Mouse (Mus musculus) midbrain, embryonic 12.5 days (tissue): ENCODE measurements around the gene Oxld1. TPM values are rescaled to one million over a fixed set of nuclear protein-coding genes. Genes with fewer than 3 reads are reported as not detected.

ENCODE experiments used
- ATAC-seq: fragments of 200-750 bp; cut with Nextera tagmentation; 2 replicates; pipeline ENCODE4 v1.8.0; 2017; ENCODE audit warnings: low read depth, moderate TSS enrichment, moderate library complexity; ENCODE audit not compliant: low FRiP score
- H3K27ac ChIP-seq: fragments of 300-500 bp; sonication (generic); replicated peaks from 2 replicates; pipeline ENCODE4 v1.5.1; 2016; ENCODE audit warnings: mild to moderate bottlenecking
- H3K27me3 ChIP-seq: fragments of 300-500 bp; sonication (generic); 2 replicates; pipeline ENCODE4 v1.6.1; 2016; ENCODE audit warnings: mild to moderate bottlenecking
- H3K36me3 ChIP-seq: fragments of 300-500 bp; sonication (generic); 2 replicates; pipeline ENCODE4 v1.6.1; 2016
- H3K4me1 ChIP-seq: fragments of 300-500 bp; sonication (generic); 2 replicates; pipeline ENCODE4 v1.6.1; 2016
- H3K4me2 ChIP-seq: fragments of 300-500 bp; sonication (generic); replicated peaks from 2 replicates; pipeline ENCODE4 v1.6.1; 2016; ENCODE audit warnings: mild to moderate bottlenecking, moderate library complexity
- H3K4me3 ChIP-seq: fragments of 300-500 bp; sonication (generic); 2 replicates; pipeline ENCODE4 v1.5.1; 2016; ENCODE audit warnings: mild to moderate bottlenecking
- H3K9ac ChIP-seq: fragments of 300-500 bp; sonication (generic); replicated peaks from 2 replicates; pipeline ENCODE4 v1.6.1; 2016; ENCODE audit warnings: mild to moderate bottlenecking, moderate library complexity
- H3K9me3 ChIP-seq: fragments of 300-500 bp; sonication (generic); 2 replicates; pipeline ENCODE4 v1.6.1; 2016; ENCODE audit warnings: mild to moderate bottlenecking
- WGBS: fragments of 180-500 bp; shearing (Covaris S2); methylation state at CpG from one replicate; pipeline ENCODE4 v1.1.7; 2016; 5-methylcytosine and 5-hydroxymethylcytosine counted together
- polyA plus RNA-seq: library from polyadenylated mRNA; unstranded; fragments of >200 nt; fragmentation: Nextera tagmentation; extraction: Ambion mirVana; gene quantifications from 2 replicates; pipeline ENCODE4 v1.2.1, GENCODE M21; 2016

Oxld1 gene
- 11.7 and 11.9 TPM in 2 replicates for polyA plus RNA-seq

DNA sequence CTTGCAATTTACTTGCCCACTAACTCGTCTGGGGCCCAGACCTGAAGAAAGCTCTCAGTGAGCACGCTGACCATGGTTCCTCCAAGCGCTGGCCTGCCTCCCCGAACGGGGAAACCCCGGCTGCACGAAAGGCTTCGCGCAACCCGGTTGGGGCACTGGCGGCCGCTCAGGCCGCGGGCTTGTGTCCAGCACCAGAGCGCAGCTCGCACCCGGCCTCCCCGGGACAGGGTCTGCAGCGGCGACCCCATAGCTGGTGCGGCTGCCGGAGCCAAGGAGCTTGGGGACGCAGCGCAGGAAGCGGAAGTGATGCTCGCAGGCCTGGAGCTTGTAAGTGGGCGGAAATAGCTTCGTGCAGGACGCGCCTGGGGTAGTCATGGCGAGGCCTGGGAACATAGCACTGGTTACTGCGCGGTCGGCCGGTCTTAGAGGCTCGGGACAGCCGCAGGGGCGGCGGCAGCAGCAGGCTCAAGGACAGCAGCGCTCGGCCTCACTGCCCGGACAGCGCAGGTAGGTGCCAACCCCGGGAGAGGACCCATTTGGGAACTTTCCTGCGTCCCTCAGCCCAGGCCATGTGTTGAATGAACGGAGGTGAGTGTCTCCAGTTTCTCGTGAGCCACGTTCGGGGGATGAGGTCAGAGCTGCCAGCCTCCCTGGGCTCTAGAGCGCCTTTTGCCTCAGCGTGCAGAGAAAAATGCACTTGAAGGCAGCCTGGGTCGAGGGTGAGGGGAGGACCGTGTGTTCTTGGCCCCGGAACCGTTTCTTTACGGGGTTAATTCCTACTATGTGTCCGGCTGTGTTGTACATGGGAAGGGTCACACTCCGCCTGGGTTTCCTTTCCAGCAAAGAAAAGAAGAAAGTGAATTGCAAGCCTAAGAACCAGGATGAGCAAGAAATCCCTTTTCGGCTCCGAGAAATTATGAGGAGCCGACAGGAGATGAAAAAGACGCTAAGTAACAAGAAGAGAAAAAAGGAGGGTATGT is at the start of gene Oxld1, which contains the start of gene Ccdc137:
Gene Oxld1, minus strand, starts transcription at position 297 of the 980 bp plus-strand sequence.
Gene Ccdc137, plus strand, starts transcription at position 344 of the 980 bp plus-strand sequence.
- peak within 1 kb of the TSS; percentile 93 for H3K9ac ChIP-seq
- no peaks in the 10 kb centered on the region for H3K27me3 ChIP-seq
- H3K36me3 ChIP-seq, result peaks cover 31% of the 10 kb centered on the region
- peak within 1 kb of the TSS; percentile 75 for H3K4me3 ChIP-seq
- peak; percentile 86 for ATAC-seq
- H3K9me3 ChIP-seq, result no peaks in the 10 kb centered on the region
- 5% methylated on average over 62 of the region's 62 CpGs for WGBS
- H3K4me2 ChIP-seq, result peak within 1 kb of the TSS; percentile 98
- H3K4me1 ChIP-seq, result peaks cover 17% of the 10 kb centered on the region
- H3K27ac ChIP-seq, result peak within 1 kb of the TSS; percentile 55

GRCm38 (mm10) chr11:120506899-120507298 is 49.0 kb upstream of the Oxld1 start:
- no peak for ATAC-seq
- Histone ChIP-seq H3K4me2 (no peak overlapping the region), H3K27ac (no peak overlapping the region), H3K36me3 (no peaks in the 10 kb centered on the region), H3K9ac (no peak overlapping the region), H3K9me3 (no peaks in the 10 kb centered on the region), H3K27me3 (no peaks in the 10 kb centered on the region), H3K4me3 (no peak overlapping the region), H3K4me1 (peaks cover 13% of the 10 kb centered on the region)
- 64% methylated on average over 4 of the region's 4 CpGs for WGBS

- Histone ChIP-seq H3K4me2 (no peak overlapping the region), H3K27me3 (no peaks in the 10 kb centered on the region), H3K27ac (no peak overlapping the region), H3K4me1 (peaks cover 8% of the 10 kb centered on the region), H3K36me3 (no peaks in the 10 kb centered on the region), H3K9me3 (no peaks in the 10 kb centered on the region), H3K4me3 (no peak overlapping the region), H3K9ac (no peak overlapping the region)
- ATAC-seq, result no peak
- WGBS, result 90% methylated on average over 3 of the region's 3 CpGs
These were observed 47.8 kb upstream of the Oxld1 start for GRCm38 (mm10) chr11:120505661-120506060.

- no peaks in the 10 kb centered on the region for H3K9me3 ChIP-seq
- H3K9ac ChIP-seq, result no peak overlapping the region
- H3K36me3 ChIP-seq, result peaks cover 28% of the 10 kb centered on the region
- ATAC-seq, result no peak
- no peak overlapping the region for H3K27ac ChIP-seq
- 90% methylated on average over 4 of the region's 4 CpGs for WGBS
- no peak overlapping the region for H3K4me2 ChIP-seq
- H3K4me1 ChIP-seq, result no peaks in the 10 kb centered on the region
- no peaks in the 10 kb centered on the region for H3K27me3 ChIP-seq
- no peak overlapping the region for H3K4me3 ChIP-seq
These were observed 43.8 kb upstream of the Oxld1 start for GRCm38 (mm10) chr11:120501701-120502100.

GRCm38 (mm10) chr11:120501018-120501417 is 43.1 kb upstream of the Oxld1 start:
- Histone ChIP-seq H3K36me3 (peaks cover 35% of the 10 kb centered on the region), H3K4me3 (no peak overlapping the region), H3K27ac (no peak overlapping the region), H3K4me1 (no peaks in the 10 kb centered on the region), H3K27me3 (no peaks in the 10 kb centered on the region), H3K9me3 (no peaks in the 10 kb centered on the region), H3K4me2 (no peak overlapping the region), H3K9ac (no peak overlapping the region)
- ATAC-seq, result no peak
- WGBS, result 62% methylated on average over 6 of the region's 6 CpGs

DNA sequence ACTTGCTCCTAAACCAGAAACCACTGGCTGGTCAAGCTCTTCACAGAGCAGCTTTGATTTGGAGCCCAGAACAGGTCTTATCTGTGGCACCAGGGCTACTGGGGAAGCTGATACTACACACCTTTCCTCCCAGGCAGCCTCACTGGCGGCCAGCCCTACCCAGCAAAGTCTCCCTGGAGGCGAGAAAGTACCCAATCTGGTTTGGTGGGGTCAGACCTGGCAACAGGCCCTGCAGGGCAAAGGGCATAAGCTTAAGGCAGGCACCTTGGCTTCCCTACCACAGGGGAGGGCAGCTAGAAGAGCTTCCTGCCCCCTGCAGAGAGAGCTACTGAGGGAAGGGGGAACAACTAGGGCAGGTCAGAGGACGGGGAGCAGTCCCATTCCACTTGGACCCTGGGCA is 42.5 kb upstream of the Oxld1 start:
- ATAC-seq, result no peak
- no peaks in the 10 kb centered on the region for H3K4me1 ChIP-seq
- H3K27me3 ChIP-seq, result no peaks in the 10 kb centered on the region
- no peaks in the 10 kb centered on the region for H3K9me3 ChIP-seq
- H3K9ac ChIP-seq, result no peak overlapping the region
- H3K27ac ChIP-seq, result no peak overlapping the region
- H3K4me3 ChIP-seq, result no peak overlapping the region
- H3K36me3 ChIP-seq, result peaks cover 41% of the 10 kb centered on the region
- WGBS, result 23% methylated on average over 3 of the region's 3 CpGs
- no peak overlapping the region for H3K4me2 ChIP-seq

- no peak for ATAC-seq
- H3K4me1 ChIP-seq, result no peaks in the 10 kb centered on the region
- H3K27me3 ChIP-seq, result no peaks in the 10 kb centered on the region
- 81% methylated on average over 6 of the region's 6 CpGs for WGBS
- no peak overlapping the region for H3K4me3 ChIP-seq
- H3K4me2 ChIP-seq, result no peak overlapping the region
- H3K9ac ChIP-seq, result no peak overlapping the region
- peaks cover 46% of the 10 kb centered on the region for H3K36me3 ChIP-seq
- no peaks in the 10 kb centered on the region for H3K9me3 ChIP-seq
- no peak overlapping the region for H3K27ac ChIP-seq
These were observed 42.0 kb upstream of the Oxld1 start for GRCm38 (mm10) chr11:120499894-120500293.

- no peak overlapping the region for H3K9ac ChIP-seq
- H3K36me3 ChIP-seq, result peaks cover 53% of the 10 kb centered on the region
- no peaks in the 10 kb centered on the region for H3K27me3 ChIP-seq
- H3K4me3 ChIP-seq, result no peak overlapping the region
- H3K4me1 ChIP-seq, result 0 out of 2 replicates have a peak, but pooled peaks cover under 1% of the 10 kb centered on the region
- no peak overlapping the region for H3K4me2 ChIP-seq
- WGBS, result 90% methylated on average over 5 of the region's 5 CpGs
- ATAC-seq, result no peak
- no peaks in the 10 kb centered on the region for H3K9me3 ChIP-seq
- H3K27ac ChIP-seq, result no peak overlapping the region
These were observed 41.0 kb upstream of the Oxld1 start for GRCm38 (mm10) chr11:120498891-120499290.

DNA sequence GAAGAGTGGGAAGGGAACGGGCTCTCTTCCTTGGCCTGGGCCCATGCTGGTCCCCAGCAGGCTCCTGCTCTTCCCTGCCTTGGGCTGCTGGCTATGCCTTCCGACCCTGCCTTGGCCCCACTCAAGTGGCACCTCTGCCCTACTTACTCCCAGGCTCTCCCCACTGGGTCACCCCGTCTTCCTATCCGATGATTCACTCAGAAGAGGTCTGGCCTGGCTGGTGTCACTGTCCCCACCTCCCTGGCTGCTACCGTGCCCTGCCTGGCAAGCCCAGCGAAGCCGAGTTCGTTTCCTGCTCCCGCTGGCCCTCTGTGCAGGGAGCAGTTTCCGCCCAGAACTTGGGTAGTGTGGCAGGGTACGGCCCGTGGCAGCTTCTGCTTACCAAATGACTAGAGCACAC is 40.4 kb upstream of the Oxld1 start:
- Histone ChIP-seq H3K36me3 (peaks cover 53% of the 10 kb centered on the region), H3K4me3 (no peak overlapping the region), H3K27ac (no peak overlapping the region), H3K27me3 (no peaks in the 10 kb centered on the region), H3K4me2 (no peak overlapping the region), H3K9ac (no peak overlapping the region), H3K4me1 (peaks cover 7% of the 10 kb centered on the region), H3K9me3 (no peaks in the 10 kb centered on the region)
- 97% methylated on average over 12 of the region's 12 CpGs for WGBS
- no peak for ATAC-seq

DNA sequence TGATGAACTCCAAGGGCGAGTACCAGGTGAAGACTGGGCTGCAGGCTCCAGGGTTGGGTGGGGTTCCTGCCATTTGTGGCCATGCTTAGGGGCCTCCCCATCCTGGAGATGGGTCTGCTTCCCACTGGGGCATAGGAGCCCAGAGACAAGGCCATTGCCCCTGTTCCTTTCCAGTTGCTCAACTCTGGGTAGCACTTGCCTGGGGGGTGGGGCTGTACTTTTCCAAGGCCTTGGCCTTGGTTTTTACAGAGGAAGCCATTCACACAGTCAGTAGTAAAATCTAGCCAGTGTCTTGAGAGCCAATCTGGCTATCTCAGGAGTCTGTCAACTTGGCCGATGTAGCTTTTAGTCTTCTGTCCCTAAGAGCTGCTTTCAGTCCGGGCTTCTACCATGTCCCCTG is 39.6 kb upstream of the Oxld1 start:
- Histone ChIP-seq H3K27me3 (no peaks in the 10 kb centered on the region), H3K9ac (no peak overlapping the region), H3K27ac (no peak overlapping the region), H3K4me1 (peaks cover 15% of the 10 kb centered on the region), H3K9me3 (no peaks in the 10 kb centered on the region), H3K36me3 (peaks cover 53% of the 10 kb centered on the region), H3K4me2 (no peak overlapping the region), H3K4me3 (no peak overlapping the region)
- WGBS, result 96% methylated on average over 3 of the region's 3 CpGs
- no peak for ATAC-seq

- no peak overlapping the region for H3K4me2 ChIP-seq
- WGBS, result 87% methylated on average over 3 of the region's 3 CpGs
- H3K36me3 ChIP-seq, result peaks cover 52% of the 10 kb centered on the region
- H3K4me3 ChIP-seq, result no peak overlapping the region
- peaks cover 30% of the 10 kb centered on the region for H3K4me1 ChIP-seq
- H3K27me3 ChIP-seq, result no peaks in the 10 kb centered on the region
- no peaks in the 10 kb centered on the region for H3K9me3 ChIP-seq
- no peak overlapping the region for H3K9ac ChIP-seq
- H3K27ac ChIP-seq, result no peak overlapping the region
- ATAC-seq, result no peak
These were observed 36.0 kb upstream of the Oxld1 start for GRCm38 (mm10) chr11:120493911-120494310.

DNA sequence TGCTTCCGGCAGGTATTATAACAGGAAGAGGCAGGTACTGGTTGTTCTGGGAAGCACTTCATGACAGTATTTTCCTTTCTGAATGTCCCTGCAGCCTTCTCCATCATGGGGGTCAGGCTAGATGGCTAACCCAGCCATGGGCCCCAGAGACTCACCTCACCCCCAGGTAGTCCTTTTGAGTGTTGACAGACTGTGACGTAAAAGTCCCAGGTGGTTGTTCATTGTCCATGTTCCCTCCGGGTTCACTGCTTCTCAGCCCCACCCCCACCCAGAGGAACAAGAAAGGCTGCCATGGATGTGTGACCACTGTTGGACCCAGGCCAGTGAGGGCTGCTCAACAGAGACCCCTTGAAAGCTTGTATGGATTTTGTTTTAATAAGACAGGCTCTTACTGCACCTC is 35.5 kb upstream of the Oxld1 start:
- Histone ChIP-seq H3K27me3 (no peaks in the 10 kb centered on the region), H3K9me3 (no peaks in the 10 kb centered on the region), H3K4me3 (peak overlapping the region; percentile 93; the same call in 1 of the 2 replicates), H3K9ac (peak overlapping the region; percentile 81; the same call in 1 of the 2 replicates), H3K27ac (no peak overlapping the region; the same call in 1 of the 2 replicates), H3K4me2 (peak overlapping the region; percentile 95), H3K36me3 (peaks cover 52% of the 10 kb centered on the region), H3K4me1 (peaks cover 30% of the 10 kb centered on the region)
- 71% methylated on average over 3 of the region's 3 CpGs for WGBS
- no peak for ATAC-seq
